Mouse (Mus musculus) E14TG2a.4 (cell line): ENCODE data around the gene Cisd3.

Source experiments
- CTCF ChIP-seq: conservative IDR thresholded peaks from 2 replicates; pipeline ENCODE4 v1.5.1; 2014; ENCODE audit warnings: low read length
- NANOG ChIP-seq: IDR thresholded peaks from 2 replicates; pipeline ENCODE4 v1.6.1; 2014; ENCODE audit warnings: borderline replicate concordance, low read length, mixed read lengths
- POU5F1 ChIP-seq: IDR thresholded peaks from 2 replicates; pipeline ENCODE4 v1.6.1; 2014; ENCODE audit warnings: low read length, borderline replicate concordance

DNA sequence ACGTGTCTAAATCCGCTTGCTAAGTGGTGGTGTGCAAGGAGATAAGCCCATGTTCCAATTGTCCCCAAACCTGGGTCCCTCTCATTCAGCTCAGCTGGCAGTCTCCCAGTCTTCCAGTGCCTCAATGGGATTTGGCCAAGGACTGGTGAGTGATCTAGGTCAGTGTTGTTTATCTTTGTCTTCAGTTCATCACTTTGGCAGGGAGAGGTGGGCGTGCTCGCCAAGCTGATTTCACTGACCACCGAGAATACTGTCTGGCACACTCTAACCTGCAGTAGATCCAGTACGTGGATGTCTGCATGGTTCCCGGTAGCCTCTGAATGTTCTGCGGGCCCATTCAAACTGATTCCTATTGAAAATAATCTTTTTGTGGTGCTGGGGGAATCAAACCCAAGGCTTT, 28.3 kb downstream of the Cisd3 start:
- TF ChIP-seq CTCF (no peak), POU5F1 (no peak), NANOG (no peak)
